In genomic region chr11:78399680-78400079, GRCm38 (mm10) we compare ENCODE assay signal across 9 mouse cellular contexts. TPM values are rescaled to one million over a fixed set of nuclear protein-coding genes. Genes with fewer than 3 reads are reported as not detected.
DNase-seq lines count a peak whose midpoint lies in the region; ATAC-seq and TF ChIP-seq lines count a peak whose summit lies in the region.
"Had no signal": no experiment of that assay in that cellular context is flagged by ENCODE, and none has a peak within 500 bp of the region (broad histone marks: within the 10 kb centered on the region; RNA-seq: fewer than 3 reads in every experiment).

No protein-coding gene starts in this region.

- H3K27ac ChIP-seq in neural tube, embryonic 15.5 days (replicated peaks): no peak overlapping the region

- ATAC-seq in neural tube, embryonic 15.5 days (ENCODE audit: low FRiP score): no peak

- H3K9ac ChIP-seq in neural tube, embryonic 15.5 days (replicated peaks): no peak overlapping the region

- no peaks in the 10 kb centered on the region for H3K36me3 ChIP-seq in neural tube, embryonic 15.5 days

- DNase-seq in neural tube, embryonic 10.5 days (ENCODE audit: extremely low spot score, low spot score): peak; percentile 72
- peak; percentile 51 for DNase-seq in c-Kit-positive CD71-positive TER-119-negative erythroid progenitor cells, embryonic 14.5 days (ENCODE audit: low read depth)
- DNase-seq in frontal cortex, postnatal 25 days (ENCODE audit: low spot score in 2 of 2): peak; percentile 73 to 75
- peak; percentile 68 to 81 for DNase-seq in kidney, postnatal 25 days
- peak; percentile 77 for DNase-seq in lung, adult 2 months
- peak; percentile 89 to 91 for DNase-seq in right cerebral cortex, adult 2 months (ENCODE audit: low spot score in 2 of 2)
- peak; percentile 72 to 75 for DNase-seq in urinary bladder, postnatal 36 days (ENCODE audit: low spot score in 2 of 2)

- 0 out of 2 replicates have a peak, but pooled peaks cover 7% of the 10 kb centered on the region for H3K27me3 ChIP-seq in neural tube, embryonic 15.5 days (replicated peaks)

- H3K4me3 ChIP-seq in neural tube, embryonic 15.5 days (replicated peaks): no peak overlapping the region
- H3K4me3 ChIP-seq in lung, adult 2 months (replicated peaks; ENCODE audit: extremely low read depth, low read depth, low read length): no peak overlapping the region

- peak; percentile 68 for TF ChIP-seq CTCF in lung, adult 2 months (IDR thresholded peaks at IDR 0.05; ENCODE audit: insufficient read depth, low read length)

- H3K4me2 ChIP-seq in neural tube, embryonic 15.5 days: no peak overlapping the region

- peaks cover 7% of the 10 kb centered on the region; the same call in 1 of the 2 replicates for H3K4me1 ChIP-seq in neural tube, embryonic 15.5 days
- H3K4me1 ChIP-seq in lung, adult 2 months (ENCODE audit: control insufficient read depth, insufficient read depth, low read length): 0 out of 2 replicates have a peak, but pooled peaks cover 2% of the 10 kb centered on the region

- no peaks in the 10 kb centered on the region for H3K9me3 ChIP-seq in neural tube, embryonic 15.5 days (replicated peaks)

- TF ChIP-seq POLR2A in lung, adult 2 months (IDR thresholded peaks at IDR 0.05; ENCODE audit: borderline replicate concordance, extremely low read depth, low read depth, low read length): no peak

- WGBS in neural tube, embryonic 15.5 days: 21% methylated on average over 8 of the region's 8 CpGs
- WGBS in lung, adult 2 months: 15% methylated on average over 8 of the region's 8 CpGs

RNA-seq across cellular contexts. Expression of gene Foxn1, which starts 13.3 kb away (rescaled TPM):
- 11.8 TPM in 1 of 2 replicates, not detected in the other for polyA plus RNA-seq in neural tube, embryonic 15.5 days (2015; fragmentation: Nextera tagmentation; extraction: Ambion mirVana)
- polyA plus RNA-seq in lung, adult 2 months (2012; rRNA removed): 0.62 TPM in 1 of 2 replicates, not detected in the other
- polyA plus RNA-seq: heart, embryonic 14.5 days had no signal

RNA-seq across cellular contexts. Expression of gene Slc13a2, which starts 22.3 kb away (rescaled TPM):
- polyA plus RNA-seq in neural tube, embryonic 15.5 days (2015; fragmentation: Nextera tagmentation; extraction: Ambion mirVana): 0.42 TPM in 1 of 2 replicates, not detected in the other
- 1.5 and 1.9 TPM in 2 replicates for polyA plus RNA-seq in lung, adult 2 months (2012; rRNA removed)
- polyA plus RNA-seq: heart, embryonic 14.5 days had no signal

RNA-seq across cellular contexts. Expression of gene Unc119, which starts 56.4 kb away (rescaled TPM):
- polyA plus RNA-seq in neural tube, embryonic 15.5 days (2015; fragmentation: Nextera tagmentation; extraction: Ambion mirVana): 84.3 and 88.3 TPM in 2 replicates
- 55.4 and 64.1 TPM in 2 replicates for polyA plus RNA-seq in lung, adult 2 months (2012; rRNA removed)
